Mouse (Mus musculus): ENCODE measurements around the gene Arsb.

The Arsb gene

DNA sequence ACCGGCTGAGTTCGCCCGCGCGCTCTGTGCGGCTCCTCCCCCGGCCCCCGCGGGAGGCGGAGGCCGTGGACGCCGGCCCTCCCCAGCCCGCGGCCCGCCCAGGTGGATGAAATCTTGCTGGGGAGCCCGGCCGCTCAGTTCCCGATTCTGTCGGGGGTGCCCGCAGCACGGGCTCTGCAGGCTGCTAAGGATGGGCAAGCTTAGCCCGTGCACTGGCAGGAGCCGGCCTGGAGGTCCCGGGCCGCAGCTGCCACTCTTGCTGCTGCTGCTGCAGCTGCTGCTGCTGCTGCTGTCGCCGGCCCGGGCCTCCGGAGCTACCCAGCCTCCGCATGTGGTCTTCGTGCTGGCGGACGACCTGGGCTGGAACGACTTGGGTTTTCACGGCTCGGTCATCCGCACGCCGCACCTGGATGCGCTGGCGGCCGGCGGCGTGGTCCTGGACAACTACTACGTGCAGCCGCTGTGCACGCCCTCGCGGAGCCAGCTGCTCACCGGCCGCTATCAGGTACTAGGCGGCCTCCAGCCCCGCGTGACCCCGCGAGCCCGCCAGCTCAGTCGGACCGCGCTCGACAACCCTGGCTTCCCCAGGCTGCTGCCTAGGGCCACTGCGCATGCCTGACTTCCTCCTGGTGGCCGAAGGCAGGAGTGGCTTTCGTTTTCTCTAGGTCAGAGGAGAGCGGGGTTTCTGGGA is at the start of gene Arsb:
Gene Arsb, plus strand, starts transcription at position 43 of the 691 bp plus-strand sequence.
- DNase-seq (ENCODE audit: low read depth) = peak; percentile 88

GRCm38 (mm10) chr13:93721916-93722315 is 49.5 kb upstream of the Arsb start:
- no peak for DNase-seq (ENCODE audit: low read depth)

GRCm38 (mm10) chr13:93723455-93723854 is 48.0 kb upstream of the Arsb start:
- DNase-seq (ENCODE audit: low read depth) = no peak

DNA sequence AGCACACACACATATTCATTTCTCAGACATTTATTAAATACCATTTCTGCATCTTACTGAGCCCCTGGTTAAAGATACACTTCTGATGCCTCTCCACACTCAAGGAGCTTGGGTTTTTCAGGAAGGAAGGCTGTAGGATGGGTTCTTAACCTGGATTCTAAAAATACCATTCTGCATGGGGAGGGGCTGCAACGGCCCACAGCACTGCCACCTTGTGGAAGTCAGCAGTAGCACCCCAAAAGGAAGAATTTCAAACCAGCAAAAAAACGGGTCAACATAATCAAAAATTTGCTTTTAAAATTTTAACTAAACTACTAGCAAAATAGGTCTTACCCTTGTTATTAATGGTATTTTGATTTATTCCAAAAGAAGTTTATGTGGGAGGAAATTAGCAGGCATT is 47.2 kb upstream of the Arsb start:
- peak; percentile 28 for DNase-seq (ENCODE audit: low read depth)

DNA sequence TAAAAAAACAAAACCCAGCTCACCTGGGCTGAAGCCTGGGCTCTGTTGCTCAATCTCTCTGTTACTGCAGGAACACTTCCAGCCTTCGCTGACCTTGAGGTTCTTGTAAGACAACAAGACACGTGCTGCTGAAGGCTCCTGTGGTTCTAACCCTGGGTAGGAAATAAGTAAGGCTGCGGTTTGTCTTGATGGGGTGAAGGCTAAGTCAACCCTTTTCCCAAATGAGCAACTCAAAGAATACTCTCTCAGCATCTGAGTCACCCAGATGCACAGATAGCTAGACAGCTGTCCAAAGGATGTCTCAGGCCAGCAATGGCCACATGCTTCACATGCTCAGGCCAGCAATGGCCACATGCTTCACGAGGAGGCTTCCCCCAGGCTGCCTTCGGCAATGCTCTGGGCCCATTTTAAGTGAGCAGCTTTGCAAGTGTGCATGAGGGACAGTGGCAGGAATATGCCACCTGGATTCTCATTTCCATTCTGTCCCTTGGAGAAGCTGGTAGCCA is 36.2 kb upstream of the Arsb start:
- DNase-seq (ENCODE audit: low read depth) = no peak

DNA sequence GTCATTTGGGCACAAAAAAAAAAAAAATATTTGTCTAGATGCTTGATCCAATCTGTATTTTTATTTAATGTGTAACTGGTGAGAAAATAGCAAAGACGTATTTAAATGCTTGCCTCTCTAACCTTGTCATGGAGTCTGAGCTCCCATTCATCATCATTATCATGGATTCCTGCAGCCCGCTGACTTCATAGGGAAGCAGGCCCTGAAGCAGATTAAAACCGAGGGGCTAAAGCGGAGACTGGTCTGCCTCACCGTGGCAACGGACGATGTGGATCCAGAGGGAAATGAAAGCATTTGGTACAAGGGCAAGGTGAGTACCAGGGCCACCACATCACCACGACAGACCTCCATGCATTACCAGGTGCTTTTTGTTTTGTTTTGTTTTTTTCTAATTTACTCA is 27.3 kb upstream of the Arsb start:
- no peak for DNase-seq (ENCODE audit: low read depth)

GRCm38 (mm10) chr13:93752597-93753400 is 18.6 kb upstream of the Arsb start:
- DNase-seq (ENCODE audit: low read depth) = no peak

GRCm38 (mm10) chr13:93755084-93755483 is 16.3 kb upstream of the Arsb start:
- DNase-seq (ENCODE audit: low read depth) = peak; percentile 63

- DNase-seq (ENCODE audit: low read depth) = no peak
Measured at GRCm38 (mm10) chr13:93756674-93757073, 14.8 kb upstream of the Arsb start.

GRCm38 (mm10) chr13:93757514-93757913 is 13.9 kb upstream of the Arsb start:
- DNase-seq (ENCODE audit: low read depth) = no peak

- no peak for DNase-seq (ENCODE audit: low read depth)
Measured at GRCm38 (mm10) chr13:93758149-93758898, 13.1 kb upstream of the Arsb start.

- no peak for DNase-seq (ENCODE audit: low read depth)
Measured at GRCm38 (mm10) chr13:93761831-93762230, 9.6 kb upstream of the Arsb start.

DNA sequence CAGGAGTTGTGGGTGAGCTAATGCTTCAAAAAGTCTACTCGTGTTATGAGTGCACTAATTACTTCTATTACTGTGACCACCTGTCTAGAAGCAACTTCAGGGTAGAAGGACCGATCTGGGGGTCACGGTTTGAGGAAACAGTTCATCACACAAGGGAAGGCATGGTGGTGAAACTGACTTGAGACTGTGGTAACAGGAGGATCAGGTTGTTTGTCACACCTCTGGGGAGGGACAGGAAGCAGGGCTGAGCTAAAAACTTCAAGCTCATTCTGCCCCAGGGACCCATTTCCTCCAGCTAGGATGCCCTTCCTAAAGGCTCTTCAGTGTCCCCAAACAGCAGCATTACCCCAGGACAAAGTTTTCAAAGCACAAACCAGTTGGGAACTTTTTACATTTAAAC is 8.6 kb upstream of the Arsb start:
- DNase-seq (ENCODE audit: low read depth) = no peak

DNA sequence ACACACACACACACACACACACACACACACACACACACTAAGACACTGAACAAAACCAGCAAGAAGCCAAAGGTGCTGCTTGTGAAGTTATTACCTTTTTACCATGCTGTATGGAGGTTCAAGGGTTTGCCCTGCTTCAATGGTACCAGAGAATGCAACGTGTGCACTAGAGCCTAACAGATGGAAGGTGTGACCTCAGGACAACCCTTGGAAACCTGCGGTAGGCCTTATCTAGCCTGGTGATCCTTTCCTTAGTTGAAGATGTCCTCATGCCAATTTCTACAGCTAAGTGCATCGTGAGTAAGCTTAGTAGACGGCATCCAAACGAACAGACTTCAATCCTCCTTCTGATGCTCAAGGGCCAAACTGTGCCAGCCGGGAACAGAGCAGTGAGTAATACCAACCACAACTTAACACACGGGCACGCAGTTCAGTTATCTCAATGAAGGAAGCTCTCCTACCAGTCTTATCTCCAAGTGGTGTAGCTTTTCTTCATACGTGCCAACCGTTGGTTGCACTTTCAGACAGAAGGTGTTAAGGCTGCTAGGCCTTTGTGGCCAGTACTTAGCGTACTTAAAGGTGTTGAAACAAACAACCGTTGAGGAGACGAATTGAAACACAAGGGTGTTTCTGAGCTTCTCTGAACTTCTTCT is 7.0 kb upstream of the Arsb start:
- DNase-seq (ENCODE audit: low read depth) = no peak

DNA sequence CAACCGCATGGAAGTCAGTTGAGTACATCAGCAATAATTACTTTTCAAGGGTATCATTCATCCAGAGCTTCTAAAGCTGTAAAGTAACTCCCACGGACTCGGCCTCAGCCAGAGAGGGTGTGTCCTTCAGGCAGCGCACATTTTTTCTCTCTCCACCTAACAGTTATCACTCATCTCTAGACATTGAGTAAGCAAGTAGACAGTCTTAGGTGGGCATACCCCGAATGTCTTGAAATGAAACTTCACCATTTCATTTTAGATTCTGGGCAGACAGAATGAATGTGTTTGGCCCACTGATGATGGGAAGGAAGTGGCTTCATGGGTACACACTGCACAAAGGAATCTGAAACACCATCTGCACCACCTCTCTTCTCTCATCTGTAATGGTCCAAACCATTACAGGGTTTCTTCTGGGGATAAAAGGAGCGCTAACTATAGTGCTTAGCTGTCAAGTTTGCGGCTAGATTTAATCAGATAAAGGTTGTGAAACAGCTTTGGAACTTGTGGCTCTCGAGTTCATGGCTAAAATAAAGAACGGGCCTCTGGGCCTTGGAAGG is 321 bp upstream of the Arsb start:
- DNase-seq (ENCODE audit: low read depth) = peak; percentile 41

DNA sequence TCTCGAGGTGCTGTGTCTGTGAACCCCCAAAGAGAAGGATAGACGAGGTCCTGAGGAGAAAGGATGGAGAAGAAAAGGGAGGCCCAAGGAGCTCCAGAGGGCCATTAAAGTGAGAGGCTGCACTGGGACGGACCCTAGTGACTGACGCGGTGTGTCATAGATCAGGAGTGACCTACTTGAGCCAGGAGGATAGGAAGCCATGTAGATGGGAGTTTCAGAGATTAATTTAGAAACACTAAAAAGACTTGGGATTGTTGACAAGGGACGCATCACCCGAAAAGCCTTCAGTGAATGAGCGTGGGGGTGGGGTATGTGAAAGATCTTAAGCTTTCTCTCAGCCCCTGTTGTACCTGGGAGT is 828 bp downstream of the Arsb start:
- DNase-seq (ENCODE audit: low read depth) = no peak

DNA sequence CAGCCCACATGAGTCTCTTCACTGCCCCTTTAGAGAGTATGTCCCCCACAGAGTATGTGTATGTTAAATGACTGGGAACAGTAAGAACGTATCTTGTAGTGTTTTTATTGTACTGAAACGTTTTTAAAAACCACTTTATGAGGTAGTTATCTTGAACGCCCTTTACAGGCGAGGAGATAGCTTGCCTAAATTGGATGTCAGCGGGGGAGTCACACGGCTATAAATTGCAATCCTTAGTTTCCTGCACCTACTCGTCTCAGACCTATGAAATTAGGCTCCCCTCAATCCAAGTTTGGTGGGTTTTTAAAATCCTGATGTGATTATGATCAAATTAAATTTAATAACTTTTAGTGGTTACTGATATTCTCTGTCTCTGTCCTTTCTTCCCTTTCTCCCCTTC is 1.4 kb downstream of the Arsb start:
- DNase-seq (ENCODE audit: low read depth) = no peak

- no peak for DNase-seq (ENCODE audit: low read depth)
Measured at GRCm38 (mm10) chr13:93773704-93774315, 2.4 kb downstream of the Arsb start.

DNA sequence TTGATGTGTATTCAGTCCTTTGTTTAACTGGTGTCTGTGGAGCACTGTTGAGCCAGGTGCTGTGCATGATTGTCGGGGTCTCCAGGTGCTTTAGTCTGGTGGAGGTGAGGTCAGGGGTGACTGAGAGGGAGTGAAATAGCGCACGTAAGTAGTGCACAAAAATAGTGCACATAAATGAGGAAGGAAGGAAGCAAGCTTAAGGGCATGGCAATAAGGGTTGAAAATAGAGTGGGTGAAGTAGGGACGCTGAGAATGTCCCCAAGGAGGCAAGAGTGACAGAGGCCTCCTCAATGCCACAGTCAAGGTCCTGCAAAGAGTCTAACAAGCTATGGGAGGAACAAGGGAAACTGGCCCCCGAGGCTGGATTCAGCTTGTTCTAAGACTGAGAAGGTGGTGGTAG is 11.4 kb downstream of the Arsb start:
- DNase-seq (ENCODE audit: low read depth) = no peak

DNA sequence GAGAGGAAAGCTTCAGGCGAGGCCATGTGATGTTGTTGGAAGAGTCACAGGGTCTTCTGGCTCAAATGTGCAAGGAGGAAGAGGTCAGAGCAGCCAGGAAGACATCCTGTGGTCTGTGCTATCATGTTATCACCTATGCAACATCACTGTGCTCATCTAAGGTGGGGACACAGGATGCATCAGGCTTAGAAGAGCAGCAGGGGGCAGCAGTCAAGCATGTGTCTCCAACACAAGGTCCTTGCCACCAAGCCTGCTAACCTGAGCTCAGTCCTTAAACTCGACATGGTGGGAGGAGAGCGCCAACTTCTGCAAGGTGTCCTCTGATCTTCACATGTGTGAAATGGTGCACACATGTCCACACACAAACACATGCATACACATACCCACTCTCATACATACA is 13.9 kb downstream of the Arsb start:
- DNase-seq (ENCODE audit: low read depth) = no peak

GRCm38 (mm10) chr13:93786051-93786450 is 14.6 kb downstream of the Arsb start:
- DNase-seq (ENCODE audit: low read depth) = no peak

Measured in NIH3T3 (cell line).